Mouse (Mus musculus): ENCODE results near the gene Ttll9.

The Ttll9 gene

GRCm38 (mm10) chr2:153027501-153027900 is 65.2 kb downstream of the Ttll9 start:
- TF ChIP-seq NANOG (IDR thresholded peaks at IDR 0.05; ENCODE audit: borderline replicate concordance, low read length) (no peak), CTCF (conservative IDR thresholded peaks at IDR 0.05; ENCODE audit: low read length) (no peak), POU5F1 (IDR thresholded peaks at IDR 0.05; ENCODE audit: borderline replicate concordance, low read length) (no peak)
- peaks cover 15% of the 10 kb centered on the region for H3K4me1 ChIP-seq (replicated peaks; ENCODE audit: low read depth, low read length)

GRCm38 (mm10) chr2:153030422-153030821 is 68.1 kb downstream of the Ttll9 start:
- no peak overlapping the region for H3K4me3 ChIP-seq (replicated peaks; ENCODE audit: low read length)
- H3K36me3 ChIP-seq (ENCODE audit: insufficient read depth, low read length), result no peaks in the 10 kb centered on the region
- H3K4me1 ChIP-seq (replicated peaks; ENCODE audit: low read depth, low read length), result peaks cover 24% of the 10 kb centered on the region
- no peak for TF ChIP-seq CTCF (conservative IDR thresholded peaks at IDR 0.05; ENCODE audit: low read length)
- TF ChIP-seq POU5F1 (IDR thresholded peaks at IDR 0.05; ENCODE audit: borderline replicate concordance, low read length), result no peak
- TF ChIP-seq NANOG (IDR thresholded peaks at IDR 0.05; ENCODE audit: borderline replicate concordance, low read length), result no peak
- peaks cover 76% of the 10 kb centered on the region for H3K27me3 ChIP-seq (ENCODE audit: insufficient read depth, low read length)
- H3K9me3 ChIP-seq (ENCODE audit: low read length), result no peaks in the 10 kb centered on the region

More at GRCm38 (mm10) chr2:153027501-153027900, 65.2 kb downstream of the Ttll9 start:
- Histone ChIP-seq H3K27me3 (ENCODE audit: insufficient read depth, low read length) (peaks cover 57% of the 10 kb centered on the region), H3K4me3 (replicated peaks; ENCODE audit: low read length) (no peak overlapping the region), H3K36me3 (ENCODE audit: insufficient read depth, low read length) (no peaks in the 10 kb centered on the region), H3K9me3 (ENCODE audit: low read length) (no peaks in the 10 kb centered on the region)

GRCm38 (mm10) chr2:153031126-153032082 is 69.1 kb downstream of the Ttll9 start, which contains the start of gene Xkr7:
Gene Xkr7 (plus strand): TSS chr2:153031852.
- TF ChIP-seq CTCF (conservative IDR thresholded peaks at IDR 0.05; ENCODE audit: low read length) (no peak), NANOG (IDR thresholded peaks at IDR 0.05; ENCODE audit: borderline replicate concordance, low read length) (no peak), POU5F1 (IDR thresholded peaks at IDR 0.05; ENCODE audit: borderline replicate concordance, low read length) (no peak)
- Histone ChIP-seq H3K4me3 (replicated peaks; ENCODE audit: low read length) (peak within 1 kb of the TSS; percentile 86), H3K4me1 (replicated peaks; ENCODE audit: low read depth, low read length) (peaks cover 24% of the 10 kb centered on the region), H3K27me3 (ENCODE audit: insufficient read depth, low read length) (peaks cover 78% of the 10 kb centered on the region), H3K36me3 (ENCODE audit: insufficient read depth, low read length) (no peaks in the 10 kb centered on the region), H3K9me3 (ENCODE audit: low read length) (no peaks in the 10 kb centered on the region)

GRCm38 (mm10) chr2:153032083-153032842 is 70.0 kb downstream of the Ttll9 start:
- peak overlapping the region; percentile 86 for H3K4me3 ChIP-seq (replicated peaks; ENCODE audit: low read length)
- H3K9me3 ChIP-seq (ENCODE audit: low read length), result no peaks in the 10 kb centered on the region
- no peaks in the 10 kb centered on the region for H3K36me3 ChIP-seq (ENCODE audit: insufficient read depth, low read length)
- TF ChIP-seq POU5F1 (IDR thresholded peaks at IDR 0.05; ENCODE audit: borderline replicate concordance, low read length) (no peak), CTCF (conservative IDR thresholded peaks at IDR 0.05; ENCODE audit: low read length) (no peak), NANOG (IDR thresholded peaks at IDR 0.05; ENCODE audit: borderline replicate concordance, low read length) (no peak)
- H3K4me1 ChIP-seq (replicated peaks; ENCODE audit: low read depth, low read length), result peaks cover 24% of the 10 kb centered on the region
- peaks cover 79% of the 10 kb centered on the region for H3K27me3 ChIP-seq (ENCODE audit: insufficient read depth, low read length)

- no peaks in the 10 kb centered on the region for H3K36me3 ChIP-seq (ENCODE audit: insufficient read depth, low read length)
- H3K9me3 ChIP-seq (ENCODE audit: low read length), result no peaks in the 10 kb centered on the region
- TF ChIP-seq POU5F1 (IDR thresholded peaks at IDR 0.05; ENCODE audit: borderline replicate concordance, low read length) (no peak), CTCF (conservative IDR thresholded peaks at IDR 0.05; ENCODE audit: low read length) (no peak), NANOG (IDR thresholded peaks at IDR 0.05; ENCODE audit: borderline replicate concordance, low read length) (no peak)
These were observed 70.7 kb downstream of the Ttll9 start for GRCm38 (mm10) chr2:153032973-153033372.

GRCm38 (mm10) chr2:153033545-153034230 is 71.4 kb downstream of the Ttll9 start:
- no peaks in the 10 kb centered on the region for H3K36me3 ChIP-seq (ENCODE audit: insufficient read depth, low read length)
- H3K9me3 ChIP-seq (ENCODE audit: low read length), result no peaks in the 10 kb centered on the region
- TF ChIP-seq POU5F1 (IDR thresholded peaks at IDR 0.05; ENCODE audit: borderline replicate concordance, low read length) (no peak), CTCF (conservative IDR thresholded peaks at IDR 0.05; ENCODE audit: low read length) (no peak), NANOG (IDR thresholded peaks at IDR 0.05; ENCODE audit: borderline replicate concordance, low read length) (no peak)
- H3K4me1 ChIP-seq (replicated peaks; ENCODE audit: low read depth, low read length), result peaks cover 32% of the 10 kb centered on the region
- no peak overlapping the region for H3K4me3 ChIP-seq (replicated peaks; ENCODE audit: low read length)
- H3K27me3 ChIP-seq (ENCODE audit: insufficient read depth, low read length), result peaks cover 80% of the 10 kb centered on the region

More at GRCm38 (mm10) chr2:153032973-153033372, 70.7 kb downstream of the Ttll9 start:
- H3K4me1 ChIP-seq (replicated peaks; ENCODE audit: low read depth, low read length), result peaks cover 25% of the 10 kb centered on the region
- peaks cover 79% of the 10 kb centered on the region for H3K27me3 ChIP-seq (ENCODE audit: insufficient read depth, low read length)
- peak overlapping the region; percentile 86; the same call in 1 of the 2 replicates for H3K4me3 ChIP-seq (replicated peaks; ENCODE audit: low read length)

GRCm38 (mm10) chr2:153036690-153037089 is 74.4 kb downstream of the Ttll9 start:
- no peak overlapping the region for H3K4me3 ChIP-seq (replicated peaks; ENCODE audit: low read length)

More at GRCm38 (mm10) chr2:153036690-153037089, 74.4 kb downstream of the Ttll9 start:
- H3K27me3 ChIP-seq (ENCODE audit: insufficient read depth, low read length), result peaks cover 56% of the 10 kb centered on the region
- peaks cover 27% of the 10 kb centered on the region for H3K4me1 ChIP-seq (replicated peaks; ENCODE audit: low read depth, low read length)
- TF ChIP-seq POU5F1 (IDR thresholded peaks at IDR 0.05; ENCODE audit: borderline replicate concordance, low read length) (no peak), CTCF (conservative IDR thresholded peaks at IDR 0.05; ENCODE audit: low read length) (no peak), NANOG (IDR thresholded peaks at IDR 0.05; ENCODE audit: borderline replicate concordance, low read length) (no peak)
- no peaks in the 10 kb centered on the region for H3K9me3 ChIP-seq (ENCODE audit: low read length)
- no peaks in the 10 kb centered on the region for H3K36me3 ChIP-seq (ENCODE audit: insufficient read depth, low read length)

Data from E14TG2a.4 (cell line).